Comparison of ENCODE assay signal across 12 mouse cellular contexts in the genomic region with DNA sequence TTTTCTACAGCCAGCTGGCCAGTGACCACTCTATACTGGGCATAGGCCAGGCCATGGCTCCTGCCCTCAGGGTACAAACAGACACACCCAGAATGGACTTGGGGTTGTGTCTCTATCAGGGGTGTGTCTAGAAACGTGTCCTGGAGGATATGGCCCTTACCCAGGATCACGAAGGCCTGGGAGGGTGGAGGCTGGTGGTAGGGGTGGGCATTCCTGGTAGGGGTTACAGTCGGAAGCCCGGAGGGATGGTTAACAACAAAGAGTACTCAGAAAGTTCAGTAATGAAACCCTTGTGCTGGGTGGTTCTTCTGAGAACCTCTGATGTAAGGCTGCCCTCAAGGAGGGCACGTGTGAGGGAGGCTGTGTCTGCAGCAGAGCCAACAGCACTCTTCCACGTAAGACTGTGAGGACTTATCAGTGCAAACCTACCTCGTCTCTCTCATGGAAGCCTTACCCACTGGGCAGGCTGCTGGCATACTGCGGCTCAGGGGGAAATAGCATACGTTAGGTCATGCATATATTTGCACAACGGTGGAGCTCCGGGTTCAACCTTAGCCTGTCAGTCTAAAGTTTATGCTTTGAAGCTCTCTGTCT. TPM values are rescaled to one million over a fixed set of nuclear protein-coding genes. Genes with fewer than 3 reads are reported as not detected.
DNase-seq lines count a peak whose midpoint lies in the region; ATAC-seq and TF ChIP-seq lines count a peak whose summit lies in the region.
"Had no signal": no experiment of that assay in that cellular context is flagged by ENCODE, and none has a peak within 500 bp of the region (broad histone marks: within the 10 kb centered on the region; RNA-seq: fewer than 3 reads in every experiment).

No protein-coding gene starts in this region.

- no peak overlapping the region for H3K4me3 ChIP-seq in kidney, embryonic 15.5 days (replicated peaks)
- peak overlapping the region; percentile 20; the same call in 1 of the 2 replicates for H3K4me3 ChIP-seq in E14TG2a.4 (replicated peaks; ENCODE audit: low read length)
- H3K4me3 ChIP-seq in embryonic facial prominence, embryonic 15.5 days (replicated peaks): no peak overlapping the region
- no peak overlapping the region for H3K4me3 ChIP-seq in lung, embryonic 15.5 days
- H3K4me3 ChIP-seq: neural tube, embryonic 12.5 days had no signal

- peaks cover 67% of the 10 kb centered on the region for H3K4me1 ChIP-seq in kidney, embryonic 15.5 days
- peaks cover 85% of the 10 kb centered on the region for H3K4me1 ChIP-seq in E14TG2a.4 (replicated peaks; ENCODE audit: low read depth, low read length)
- H3K4me1 ChIP-seq in embryonic facial prominence, embryonic 15.5 days: peaks cover 51% of the 10 kb centered on the region
- H3K4me1 ChIP-seq in lung, embryonic 15.5 days: peaks cover 64% of the 10 kb centered on the region

- 59% methylated on average over 11 of the region's 11 CpGs for WGBS in kidney, embryonic 15.5 days
- WGBS in embryonic facial prominence, embryonic 15.5 days: 47% methylated on average over 11 of the region's 11 CpGs
- 49% methylated on average over 11 of the region's 11 CpGs for WGBS in lung, embryonic 15.5 days

- no peaks in the 10 kb centered on the region for H3K27me3 ChIP-seq in kidney, embryonic 15.5 days
- no peaks in the 10 kb centered on the region for H3K27me3 ChIP-seq in E14TG2a.4 (ENCODE audit: insufficient read depth, low read length)
- H3K27me3 ChIP-seq in embryonic facial prominence, embryonic 15.5 days: no peaks in the 10 kb centered on the region
- H3K27me3 ChIP-seq in lung, embryonic 15.5 days: no peaks in the 10 kb centered on the region
- H3K27me3 ChIP-seq: neural tube, embryonic 12.5 days had no signal

- no peaks in the 10 kb centered on the region for H3K36me3 ChIP-seq in kidney, embryonic 15.5 days
- H3K36me3 ChIP-seq in E14TG2a.4 (ENCODE audit: insufficient read depth, low read length): peaks cover 25% of the 10 kb centered on the region
- no peaks in the 10 kb centered on the region for H3K36me3 ChIP-seq in embryonic facial prominence, embryonic 15.5 days
- H3K36me3 ChIP-seq in lung, embryonic 15.5 days: no peaks in the 10 kb centered on the region
- H3K36me3 ChIP-seq: G1E; neural tube, embryonic 12.5 days had no signal

- no peak overlapping the region for H3K9ac ChIP-seq in kidney, embryonic 15.5 days
- H3K9ac ChIP-seq in embryonic facial prominence, embryonic 15.5 days: no peak overlapping the region
- H3K9ac ChIP-seq in lung, embryonic 15.5 days: no peak overlapping the region
- H3K9ac ChIP-seq: forebrain, postnatal 0 days had no signal

- H3K27ac ChIP-seq in kidney, embryonic 15.5 days: peak overlapping the region; percentile 94
- H3K27ac ChIP-seq in embryonic facial prominence, embryonic 15.5 days (replicated peaks): 0 out of 2 replicates have a peak overlapping the region, but pooled peaks have one; percentile 11
- H3K27ac ChIP-seq in lung, embryonic 15.5 days: peak overlapping the region; percentile 93

- no peak; the same call in 1 of the 2 replicates for ATAC-seq in kidney, embryonic 15.5 days (replicated peaks; ENCODE audit: low FRiP score)
- no peak for ATAC-seq in embryonic facial prominence, embryonic 15.5 days (ENCODE audit: insufficient number of reproducible peaks, low FRiP score, low TSS enrichment, low read depth)
- no peak for ATAC-seq in lung, embryonic 15.5 days (ENCODE audit: borderline replicate concordance, extremely low read depth, low FRiP score, low TSS enrichment)
- ATAC-seq: forebrain, postnatal 0 days had no signal

- H3K4me2 ChIP-seq in kidney, embryonic 15.5 days: 0 out of 2 replicates have a peak overlapping the region, but pooled peaks have one; percentile 87
- H3K4me2 ChIP-seq in embryonic facial prominence, embryonic 15.5 days (replicated peaks): no peak overlapping the region
- no peak overlapping the region for H3K4me2 ChIP-seq in lung, embryonic 15.5 days

- H3K9me3 ChIP-seq in kidney, embryonic 15.5 days (replicated peaks): no peaks in the 10 kb centered on the region
- no peaks in the 10 kb centered on the region for H3K9me3 ChIP-seq in E14TG2a.4 (ENCODE audit: low read length)
- no peaks in the 10 kb centered on the region for H3K9me3 ChIP-seq in embryonic facial prominence, embryonic 15.5 days (replicated peaks)
- H3K9me3 ChIP-seq in lung, embryonic 15.5 days: no peaks in the 10 kb centered on the region
- H3K9me3 ChIP-seq: neural tube, embryonic 12.5 days had no signal

- no peak for TF ChIP-seq CTCF in E14TG2a.4 (conservative IDR thresholded peaks at IDR 0.05; ENCODE audit: low read length)

- DNase-seq in kidney, adult 18-20 months: no peak
- DNase-seq in spleen, postnatal 10 days (ENCODE audit: low spot score in 2 of 2): no peak
- no peak for DNase-seq in right cerebral cortex, postnatal 10 days (ENCODE audit: low spot score in 2 of 2)
- DNase-seq: forebrain, postnatal 0 days; right cerebral cortex, postnatal 25 days; thymus, adult 18-20 months had no signal

RNA-seq across cellular contexts. Expression of a gene that starts 3.9 kb away (rescaled TPM):
- polyA plus RNA-seq in kidney, embryonic 15.5 days (2015; fragmentation: Nextera tagmentation; extraction: Ambion mirVana): 17.6 and 18.2 TPM in 2 replicates
- polyA plus RNA-seq in embryonic facial prominence, embryonic 15.5 days (2015; fragmentation: Nextera tagmentation; extraction: Ambion mirVana): 20.7 and 21.3 TPM in 2 replicates
- polyA plus RNA-seq in lung, embryonic 15.5 days (2015; fragmentation: Nextera tagmentation; extraction: Ambion mirVana): 24.0 and 24.8 TPM in 2 replicates

RNA-seq across cellular contexts. Expression of a gene that starts 54.8 kb away (rescaled TPM):
- polyA plus RNA-seq in kidney, embryonic 15.5 days (2015; fragmentation: Nextera tagmentation; extraction: Ambion mirVana): 71.7 and 81.2 TPM in 2 replicates
- 89.8 and 92.3 TPM in 2 replicates for polyA plus RNA-seq in embryonic facial prominence, embryonic 15.5 days (2015; fragmentation: Nextera tagmentation; extraction: Ambion mirVana)
- 83.9 and 89.4 TPM in 2 replicates for polyA plus RNA-seq in lung, embryonic 15.5 days (2015; fragmentation: Nextera tagmentation; extraction: Ambion mirVana)

Comparison
In these comparisons a context has a peak if more than half of its experiments do, and no peak if none do; other contexts are left out.
1. H3K27ac ChIP-seq: peak in every context shown above with its lines; median percentile 94 in kidney, embryonic 15.5 days; 93 in lung, embryonic 15.5 days; 11 in embryonic facial prominence, embryonic 15.5 days.